Mouse (Mus musculus) erythroblast, embryonic 14.5 days (primary cell): Measurements from ENCODE around the gene Myo5a.

ENCODE experiments used
- GATA1 ChIP-seq: IDR thresholded peaks from 2 replicates; pipeline ENCODE4 v1.6.1; 2012; ENCODE audit warnings: low read length, inconsistent platforms, mixed read lengths
- TAL1 ChIP-seq: IDR thresholded peaks from 3 replicates; pipeline ENCODE4 v1.6.1; 2012; ENCODE audit warnings: low read length, inconsistent platforms, mixed read lengths

DNA sequence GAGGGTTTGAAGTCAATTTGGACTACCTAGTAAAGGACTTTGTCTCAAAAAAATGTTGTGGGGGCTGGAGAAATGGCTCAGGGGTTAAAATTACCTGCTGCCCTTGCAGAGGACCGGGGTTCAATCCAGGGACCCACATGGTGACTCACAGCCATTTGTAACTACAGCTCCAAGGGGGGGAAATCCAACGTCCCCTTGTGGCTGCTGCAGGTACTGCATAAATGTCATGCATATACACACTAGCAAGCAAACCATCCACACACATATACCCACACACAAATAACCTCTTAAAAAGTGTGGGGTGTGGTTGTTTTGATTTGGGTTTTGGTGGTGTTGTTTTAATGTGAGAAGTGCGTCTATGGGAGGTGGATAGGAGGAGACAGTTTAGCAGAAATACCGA lies 173.7 kb downstream of the Myo5a start:
- no peak for TF ChIP-seq GATA1
- TF ChIP-seq TAL1: no peak
